Mouse (Mus musculus) lung, embryonic 14.5 days (tissue): ENCODE measurements around the gene Krtap7-1. TPM values are rescaled to one million over a fixed set of nuclear protein-coding genes. Genes with fewer than 3 reads are reported as not detected.

Source experiments
- ATAC-seq: fragments of 200-750 bp; cut with Nextera tagmentation; 2 replicates; pipeline ENCODE4 v1.8.0; 2017; ENCODE audit warnings: mild to moderate bottlenecking, moderate TSS enrichment, moderate library complexity; ENCODE audit not compliant: insufficient read depth
- DNase-seq: peaks from one replicate; pipeline ENCODE4 v3.0.0-alpha.2; 2015
- H3K27ac ChIP-seq: fragments of 300-500 bp; sonication (generic); 2 replicates; pipeline ENCODE4 v1.5.1; 2014; ENCODE audit warnings: low read depth, mild to moderate bottlenecking, moderate library complexity
- H3K27me3 ChIP-seq: fragments of 300-500 bp; sonication (generic); 2 replicates; pipeline ENCODE4 v1.6.1; 2014; ENCODE audit warnings: low read length, control low read depth; ENCODE audit not compliant: insufficient read depth
- H3K36me3 ChIP-seq: fragments of 300-500 bp; sonication (generic); 2 replicates; pipeline ENCODE4 v1.6.1; 2014; ENCODE audit warnings: control low read depth; ENCODE audit not compliant: insufficient read depth
- H3K4me1 ChIP-seq: fragments of 300-500 bp; sonication (generic); 2 replicates; pipeline ENCODE4 v1.6.1; 2014; ENCODE audit warnings: antibody characterized with exemption, control low read depth; ENCODE audit not compliant: insufficient read depth
- H3K4me2 ChIP-seq: fragments of 300-500 bp; sonication (generic); 2 replicates; pipeline ENCODE4 v1.6.1; 2014; ENCODE audit warnings: mild to moderate bottlenecking
- H3K4me3 ChIP-seq: fragments of 300-500 bp; sonication (generic); 2 replicates; pipeline ENCODE4 v1.5.1; 2014; ENCODE audit warnings: low read depth, low read length
- H3K9ac ChIP-seq: fragments of 300-500 bp; sonication (generic); 2 replicates; pipeline ENCODE4 v1.6.1; 2014
- H3K9me3 ChIP-seq: fragments of 300-500 bp; sonication (generic); 2 replicates; pipeline ENCODE4 v1.6.1; 2016; ENCODE audit warnings: low read depth, low read length, control low read depth
- CTCF ChIP-seq: IDR thresholded peaks from 2 replicates; pipeline ENCODE4 v1.5.1; 2016; ENCODE audit warnings: antibody characterized with exemption, low read depth
- WGBS: fragments of 180-500 bp; shearing (Covaris S2); extraction: QIAGEN DNeasy Blood & Tissue Kit; methylation state at CpG from one replicate; pipeline ENCODE4 v1.1.7; 2014; 5-methylcytosine and 5-hydroxymethylcytosine counted together
- polyA plus RNA-seq: library from polyadenylated mRNA; unstranded; fragments of >200 nt; fragmentation: Nextera tagmentation; extraction: Ambion mirVana; gene quantifications from 2 replicates; pipeline ENCODE4 v1.2.1, GENCODE M21; 2014

Gene Krtap7-1
- polyA plus RNA-seq, 1 experiment from 2014 or later, result not detected

DNA sequence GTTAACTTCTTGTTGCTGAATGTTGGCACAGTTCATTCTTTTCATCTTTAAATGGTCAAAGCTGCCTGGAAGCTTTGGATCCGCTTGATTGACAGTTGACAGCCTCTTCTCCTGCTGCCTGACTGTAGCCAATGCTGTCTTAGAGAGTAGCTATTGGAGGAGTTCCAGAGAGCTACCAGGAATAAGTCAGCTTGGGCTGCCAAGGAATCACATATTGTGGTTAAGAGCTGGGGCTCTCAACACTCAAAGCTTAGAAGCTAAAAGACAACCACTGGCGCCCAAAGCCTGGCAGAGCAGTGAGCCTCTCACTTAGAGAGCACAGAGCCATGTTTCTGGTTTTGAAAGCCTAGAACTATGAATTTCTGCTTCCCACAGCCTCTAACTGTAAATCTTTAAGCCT, 12.4 kb upstream of the Krtap7-1 start:
- Histone ChIP-seq H3K4me2 (no peak overlapping the region), H3K27ac (no peak overlapping the region), H3K9me3 (no peaks in the 10 kb centered on the region), H3K36me3 (no peaks in the 10 kb centered on the region), H3K4me1 (no peaks in the 10 kb centered on the region), H3K27me3 (no peaks in the 10 kb centered on the region), H3K9ac (no peak overlapping the region), H3K4me3 (no peak overlapping the region)
- DNase-seq, result no peak
- no peak for TF ChIP-seq CTCF
- no peak for ATAC-seq
- 91% methylated on average over 2 of the region's 2 CpGs for WGBS

- 87% methylated on average over 6 of the region's 6 CpGs for WGBS
- Histone ChIP-seq H3K27ac (no peak overlapping the region), H3K4me1 (no peaks in the 10 kb centered on the region), H3K27me3 (no peaks in the 10 kb centered on the region), H3K4me3 (no peak overlapping the region), H3K9me3 (no peaks in the 10 kb centered on the region), H3K9ac (no peak overlapping the region), H3K4me2 (no peak overlapping the region), H3K36me3 (no peaks in the 10 kb centered on the region)
- no peak for TF ChIP-seq CTCF
- no peak for ATAC-seq
- DNase-seq, result no peak
Measured at GRCm38 (mm10) chr16:89520091-89520490, 12.0 kb upstream of the Krtap7-1 start.

DNA sequence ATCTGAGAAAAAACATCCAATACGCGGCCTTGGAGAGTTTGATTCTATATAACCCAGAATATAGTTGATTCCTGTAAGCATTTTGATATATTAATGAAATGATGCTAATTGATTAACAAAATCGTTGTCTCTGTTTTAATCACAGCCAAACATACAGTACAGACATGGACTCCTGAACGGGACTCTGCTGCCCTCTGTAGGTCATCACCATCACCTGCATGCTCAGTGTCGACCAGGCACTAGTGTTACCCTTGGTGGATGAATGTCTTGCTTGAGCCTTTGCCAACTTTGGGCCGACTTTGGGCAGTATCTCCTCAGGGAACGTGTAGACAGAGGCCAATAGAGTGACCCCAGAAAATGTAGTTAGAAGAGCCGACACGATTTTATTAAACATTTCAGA, 9.5 kb upstream of the Krtap7-1 start:
- DNase-seq (peak; percentile 68), ATAC-seq (peak; percentile 44; the same call in 1 of the 2 replicates)
- peak; percentile 69 for TF ChIP-seq CTCF
- no peaks in the 10 kb centered on the region for H3K36me3 ChIP-seq
- no peaks in the 10 kb centered on the region for H3K9me3 ChIP-seq
- no peaks in the 10 kb centered on the region for H3K27me3 ChIP-seq
- no peak overlapping the region for H3K4me2 ChIP-seq
- H3K9ac ChIP-seq, result no peak overlapping the region
- H3K4me3 ChIP-seq, result no peak overlapping the region
- H3K4me1 ChIP-seq, result no peaks in the 10 kb centered on the region
- H3K27ac ChIP-seq, result no peak overlapping the region
- 56% methylated on average over 9 of the region's 9 CpGs for WGBS

GRCm38 (mm10) chr16:89513431-89513830, 5.3 kb upstream of the Krtap7-1 start:
- H3K27me3 ChIP-seq, result no peaks in the 10 kb centered on the region
- TF ChIP-seq CTCF, result no peak
- H3K9me3 ChIP-seq, result no peaks in the 10 kb centered on the region
- H3K4me2 ChIP-seq, result no peak overlapping the region
- ATAC-seq, result no peak
- H3K36me3 ChIP-seq, result no peaks in the 10 kb centered on the region
- WGBS, result 59% methylated on average over 7 of the region's 7 CpGs
- no peaks in the 10 kb centered on the region for H3K4me1 ChIP-seq
- no peak overlapping the region for H3K27ac ChIP-seq
- H3K4me3 ChIP-seq, result no peak overlapping the region
- no peak overlapping the region for H3K9ac ChIP-seq
- no peak for DNase-seq

- H3K9ac ChIP-seq, result no peak overlapping the region
- no peaks in the 10 kb centered on the region for H3K9me3 ChIP-seq
- no peak for TF ChIP-seq CTCF
- no peaks in the 10 kb centered on the region for H3K27me3 ChIP-seq
- no peak overlapping the region for H3K4me3 ChIP-seq
- no peaks in the 10 kb centered on the region for H3K36me3 ChIP-seq
- 72% methylated on average over 2 of the region's 2 CpGs for WGBS
- ATAC-seq, result no peak
- no peak overlapping the region for H3K27ac ChIP-seq
- H3K4me2 ChIP-seq, result no peak overlapping the region
- no peak for DNase-seq
- no peaks in the 10 kb centered on the region for H3K4me1 ChIP-seq
Measured at GRCm38 (mm10) chr16:89503571-89503970, 4.6 kb downstream of the Krtap7-1 start.

DNA sequence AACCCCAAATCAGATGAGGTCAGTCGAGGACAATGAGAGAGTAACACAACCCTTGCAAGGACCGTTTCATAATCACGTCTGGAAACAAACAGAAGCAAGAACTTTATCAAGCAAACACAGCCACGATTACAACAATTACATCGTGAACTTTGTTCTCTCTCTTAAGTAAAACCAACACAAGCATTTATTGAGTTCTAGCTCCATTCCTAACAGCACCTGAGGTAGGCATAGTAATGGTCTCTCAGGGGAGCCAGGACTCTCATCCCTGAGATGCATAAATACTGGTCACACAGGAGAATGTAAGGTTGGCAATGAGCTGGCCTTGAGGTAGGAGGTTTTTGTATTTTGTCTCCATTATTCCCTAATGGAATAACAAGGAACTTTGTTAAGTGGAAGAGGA, 6.3 kb downstream of the Krtap7-1 start:
- 73% methylated on average over 5 of the region's 5 CpGs for WGBS
- no peak for TF ChIP-seq CTCF
- ATAC-seq, result no peak

DNA sequence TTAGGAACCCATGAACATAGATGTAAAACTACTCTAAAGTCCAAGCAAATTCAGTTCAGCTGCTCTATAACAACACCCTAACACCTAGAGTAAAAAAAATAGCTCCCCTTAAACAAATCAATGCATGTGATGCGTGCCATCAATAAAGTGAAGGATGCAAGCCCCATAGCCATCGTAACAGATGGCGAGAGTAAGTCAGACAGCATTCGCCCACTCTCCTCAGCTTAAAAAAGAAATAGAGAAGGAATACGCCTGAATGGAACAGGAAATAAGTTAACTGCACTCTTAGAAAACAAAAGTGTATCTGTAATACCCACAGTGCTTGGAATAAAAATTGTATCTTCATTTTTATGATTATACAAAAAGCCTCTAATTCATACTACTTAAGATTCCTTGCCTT, 11.1 kb downstream of the Krtap7-1 start:
- 85% methylated on average over 5 of the region's 5 CpGs for WGBS
- DNase-seq (no peak), ATAC-seq (no peak)
- H3K27ac ChIP-seq, result no peak overlapping the region
- no peaks in the 10 kb centered on the region for H3K9me3 ChIP-seq
- H3K4me2 ChIP-seq, result no peak overlapping the region
- H3K9ac ChIP-seq, result no peak overlapping the region
- TF ChIP-seq CTCF, result no peak
- no peaks in the 10 kb centered on the region for H3K4me1 ChIP-seq
- no peaks in the 10 kb centered on the region for H3K27me3 ChIP-seq
- no peak overlapping the region for H3K4me3 ChIP-seq
- no peaks in the 10 kb centered on the region for H3K36me3 ChIP-seq

More for the DNA sequence above, 6.3 kb downstream of the Krtap7-1 start:
- Histone ChIP-seq H3K4me3 (no peak overlapping the region), H3K9me3 (no peaks in the 10 kb centered on the region), H3K4me1 (no peaks in the 10 kb centered on the region), H3K36me3 (no peaks in the 10 kb centered on the region), H3K27ac (no peak overlapping the region), H3K9ac (no peak overlapping the region), H3K27me3 (no peaks in the 10 kb centered on the region), H3K4me2 (no peak overlapping the region)
- no peak for DNase-seq
